Mouse (Mus musculus) macrophage (primary cell): ENCODE data around the gene Zfp219. TPM values are rescaled to one million over a fixed set of nuclear protein-coding genes. Genes with fewer than 3 reads are reported as not detected.

Experiments used
- H3K27ac ChIP-seq: fragments of 350-480 bp; formaldehyde crosslinking; 2 replicates; pipeline ENCODE4 v1.9.0; 2021
- H3K36me3 ChIP-seq: fragments of 350-480 bp; formaldehyde crosslinking; 2 replicates; pipeline ENCODE4 v1.9.0; 2021; ENCODE audit errors: inconsistent target
- H3K4me3 ChIP-seq: fragments of 350-480 bp; formaldehyde crosslinking; 2 replicates; pipeline ENCODE4 v1.9.0; 2021; ENCODE audit errors: inconsistent target
- H3K79me2 ChIP-seq: fragments of 350-480 bp; formaldehyde crosslinking; 2 replicates; pipeline ENCODE4 v1.9.0; 2021; ENCODE audit errors: inconsistent target
- WGBS: methylation state at CpG from one replicate; pipeline ENCODE4 v1.1.7; 2026; ENCODE audit warnings: inconsistent platforms; ENCODE audit not compliant: missing documents; 5-methylcytosine and 5-hydroxymethylcytosine counted together
- polyA plus RNA-seq: library from polyadenylated mRNA; stranded (reverse); fragments of 250-400 nt; gene quantifications from 3 replicates; pipeline ENCODE4 v1.2.4, GENCODE M21; 2018; ENCODE audit warnings: inconsistent platforms

The Zfp219 gene
- polyA plus RNA-seq, 1 experiment from 2014 or later, result 7.2 TPM

DNA sequence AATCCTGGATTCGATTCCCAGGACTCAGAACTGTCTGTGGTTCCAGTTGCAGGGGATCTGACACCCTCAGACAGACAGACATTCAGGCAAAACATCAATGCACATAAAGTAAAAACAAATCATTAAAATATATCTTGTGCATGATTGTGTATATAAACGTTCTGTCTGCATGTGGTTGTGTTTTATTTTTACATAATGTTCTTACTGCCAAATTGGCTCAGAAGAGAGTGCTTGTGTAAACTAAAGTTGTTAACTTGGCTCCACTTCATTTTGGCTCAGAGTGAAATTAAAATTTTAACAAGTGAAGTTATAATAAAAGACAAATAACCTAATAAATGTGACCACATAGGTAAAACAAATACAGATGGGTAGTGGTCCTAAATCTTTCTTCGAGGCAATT, 53.1 kb downstream of the Zfp219 start:
- Histone ChIP-seq H3K79me2 (no peaks in the 10 kb centered on the region), H3K36me3 (no peaks in the 10 kb centered on the region), H3K27ac (no peak overlapping the region), H3K4me3 (no peak overlapping the region)
- 97% methylated on average over 3 of the region's 3 CpGs for WGBS

DNA sequence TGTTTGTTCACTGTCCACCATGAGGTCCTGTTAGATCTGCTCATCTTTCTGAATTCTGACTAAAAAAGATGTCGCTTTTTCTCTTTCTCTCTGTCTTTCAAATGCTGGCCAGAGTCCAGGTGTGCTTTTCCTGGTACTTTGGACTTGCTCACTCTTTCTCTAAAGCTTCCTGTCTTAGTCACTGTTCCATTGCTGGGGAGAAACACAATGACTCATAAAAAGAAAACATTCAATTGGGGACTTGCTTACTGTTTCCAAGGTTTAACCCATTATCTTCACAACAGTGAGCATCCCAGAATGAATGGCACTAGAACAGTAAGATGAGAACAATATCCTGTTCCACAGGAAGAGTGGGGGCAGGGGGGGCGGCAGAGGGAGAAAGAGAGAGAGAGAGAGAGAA, 60.2 kb downstream of the Zfp219 start:
- Histone ChIP-seq H3K36me3 (no peaks in the 10 kb centered on the region), H3K79me2 (no peaks in the 10 kb centered on the region), H3K27ac (no peak overlapping the region), H3K4me3 (no peak overlapping the region)
- 79% methylated on average over 2 of the region's 2 CpGs for WGBS

Other genes starting within 250 kb of the Zfp219 start
- gene Ang4, start 247.1 kb downstream of the Zfp219 start, polyA plus RNA-seq, result not detected in 3 replicates
- not detected in 3 replicates for gene AY358078, start 220.7 kb downstream of the Zfp219 start, polyA plus RNA-seq
- gene Ear6, start 167.0 kb downstream of the Zfp219 start, polyA plus RNA-seq, result 0.75 TPM in 1 of 3 replicates, not detected in the others
- gene Mettl17, start 135.9 kb downstream of the Zfp219 start, polyA plus RNA-seq, result 5.5 to 12.4 TPM (median 8.5 TPM) in 3 replicates
- gene Slc39a2, start 127.8 kb downstream of the Zfp219 start, polyA plus RNA-seq, result 0.16 to 0.27 TPM in 2 of 3 replicates, not detected in the other
- gene Ndrg2, start 106.6 kb downstream of the Zfp219 start, polyA plus RNA-seq, result 0.14 TPM in 1 of 3 replicates, not detected in the others
- not detected in 3 replicates for gene Tppp2, start 102.3 kb downstream of the Zfp219 start, polyA plus RNA-seq
- gene Rnase13, start 98.0 kb downstream of the Zfp219 start, polyA plus RNA-seq, result not detected in 3 replicates
- gene Arhgef40, start 36.0 kb downstream of the Zfp219 start, polyA plus RNA-seq, result 0.60 to 1.3 TPM (median 1.3 TPM) in 3 replicates
- gene Tmem253, start 5.1 kb downstream of the Zfp219 start, polyA plus RNA-seq, result 0.16 to 0.21 TPM in 2 of 3 replicates, not detected in the other
- gene Olfr221, start 21.7 kb upstream of the Zfp219 start, polyA plus RNA-seq, result not detected in 3 replicates
- gene Hnrnpc, start 83.3 kb upstream of the Zfp219 start, polyA plus RNA-seq, result 156 to 310 TPM (median 188 TPM) in 3 replicates
- gene Rpgrip1, start 90.0 kb upstream of the Zfp219 start, polyA plus RNA-seq, result 1.3 to 4.3 TPM (median 2.3 TPM) in 3 replicates
- gene Supt16, start 176.7 kb upstream of the Zfp219 start, polyA plus RNA-seq, result 37.9 to 74.0 TPM (median 56.6 TPM) in 3 replicates
- gene Chd8, start 237.0 kb upstream of the Zfp219 start, polyA plus RNA-seq, result 45.5 to 56.6 TPM (median 54.6 TPM) in 3 replicates